Mouse (Mus musculus): ENCODE measurements around the gene Gm7298. TPM values are rescaled to one million over a fixed set of nuclear protein-coding genes. Genes with fewer than 3 reads are reported as not detected.

Gene Gm7298
- polyA plus RNA-seq (2012), result not detected in 2 replicates

DNA sequence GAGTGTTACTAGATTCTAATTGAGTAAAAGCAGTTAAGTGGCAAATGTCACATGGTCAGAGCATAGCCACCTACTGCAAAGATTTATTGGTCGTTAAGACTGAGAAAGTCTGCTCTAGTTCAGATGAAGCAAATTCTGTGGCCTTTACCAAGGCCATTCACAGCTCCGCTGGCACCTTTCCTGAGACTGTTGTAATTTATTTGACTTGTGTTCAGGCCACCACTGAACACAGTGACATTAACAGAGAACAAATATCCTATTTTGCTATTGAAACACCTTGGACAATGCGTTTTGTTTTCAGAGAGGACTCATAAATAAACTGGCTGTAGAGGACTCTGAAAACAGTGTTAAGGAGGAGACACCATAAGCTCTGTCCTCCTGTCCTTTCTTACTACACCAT is at the start of gene Gm7298:
TSS of gene Gm7298 (plus strand) at position 301 of the 400 bp plus-strand sequence.

DNA sequence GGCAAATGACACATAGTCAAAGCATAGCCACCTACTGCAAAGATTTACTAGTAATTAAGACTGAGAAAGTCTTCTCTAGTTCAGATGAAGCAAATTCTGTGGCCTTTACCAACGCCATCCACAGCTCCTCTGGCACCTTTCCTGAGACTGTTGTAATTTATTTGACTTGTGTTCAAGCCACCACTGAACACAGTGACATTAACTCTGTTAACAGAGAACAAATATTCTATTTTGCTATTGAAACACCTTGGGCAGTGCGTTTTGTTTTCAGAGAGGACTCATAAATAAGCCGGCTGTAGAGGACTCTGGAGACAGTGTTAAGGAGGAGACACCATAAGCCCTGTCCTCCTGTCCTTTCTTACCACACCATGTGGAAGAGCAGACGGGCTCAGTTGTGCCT is 105.5 kb downstream of the Gm7298 start, which contains the start of gene Mug1:
TSS of gene Mug1 (plus strand) at position 271 of the 400 bp plus-strand sequence.

Other genes with a start within 250 kb of the Gm7298 start
- not detected in 2 replicates for gene A2m, start 97.6 kb upstream of the Gm7298 start, polyA plus RNA-seq (2012)
- gene Mug1, start 105.6 kb downstream of the Gm7298 start, polyA plus RNA-seq (2012), result not detected in 2 replicates